Mouse (Mus musculus) forebrain, embryonic 13.5 days (tissue): Measurements from ENCODE around the gene Tshz2. TPM values are rescaled to one million over a fixed set of nuclear protein-coding genes. Genes with fewer than 3 reads are reported as not detected.
"Not testable (repeated sequence)": the region's sequence is repeated elsewhere in the genome, so short reads cannot be mapped to it uniquely, and the experiment has no call there.

Experiments used
- ATAC-seq: fragments of 200-750 bp; cut with Nextera tagmentation; 2 replicates; pipeline ENCODE4 v1.8.0; 2017
- H3K27ac ChIP-seq: fragments of 300-500 bp; sonication (generic); 2 replicates; pipeline ENCODE4 v1.5.1; 2015; ENCODE audit warnings: inconsistent platforms, mild to moderate bottlenecking, moderate library complexity
- H3K27me3 ChIP-seq: fragments of 300-500 bp; sonication (generic); 2 replicates; pipeline ENCODE4 v1.6.1; 2015; ENCODE audit warnings: mild to moderate bottlenecking, inconsistent platforms
- H3K36me3 ChIP-seq: fragments of 300-500 bp; sonication (generic); 2 replicates; pipeline ENCODE4 v1.6.1; 2015; ENCODE audit warnings: mild to moderate bottlenecking, inconsistent platforms; ENCODE audit not compliant: poor library complexity, severe bottlenecking
- H3K4me1 ChIP-seq: fragments of 300-500 bp; sonication (generic); 2 replicates; pipeline ENCODE4 v1.6.1; 2015; ENCODE audit warnings: inconsistent platforms
- H3K4me2 ChIP-seq: fragments of 300-500 bp; sonication (generic); 2 replicates; pipeline ENCODE4 v1.6.1; 2015; ENCODE audit warnings: inconsistent platforms, mild to moderate bottlenecking, moderate library complexity
- H3K4me3 ChIP-seq: fragments of 300-500 bp; sonication (generic); 2 replicates; pipeline ENCODE4 v1.5.1; 2015; ENCODE audit warnings: mild to moderate bottlenecking, inconsistent platforms
- H3K9ac ChIP-seq: fragments of 300-500 bp; sonication (generic); 2 replicates; pipeline ENCODE4 v1.6.1; 2015; ENCODE audit warnings: mild to moderate bottlenecking, inconsistent platforms
- H3K9me3 ChIP-seq: fragments of 300-500 bp; sonication (generic); replicated peaks from 2 replicates; pipeline ENCODE4 v1.6.1; 2016; ENCODE audit warnings: inconsistent platforms
- WGBS: fragments of 180-500 bp; shearing (Covaris S2); methylation state at CpG from one replicate; pipeline ENCODE4 v1.1.7; 2015; 5-methylcytosine and 5-hydroxymethylcytosine counted together
- polyA plus RNA-seq: library from polyadenylated mRNA; unstranded; fragments of >200 nt; fragmentation: Nextera tagmentation; extraction: Ambion mirVana; gene quantifications from 2 replicates; pipeline ENCODE4 v1.2.1, GENCODE M21; 2015

Gene Tshz2
- polyA plus RNA-seq, result 8.7 and 9.8 TPM in 2 replicates

DNA sequence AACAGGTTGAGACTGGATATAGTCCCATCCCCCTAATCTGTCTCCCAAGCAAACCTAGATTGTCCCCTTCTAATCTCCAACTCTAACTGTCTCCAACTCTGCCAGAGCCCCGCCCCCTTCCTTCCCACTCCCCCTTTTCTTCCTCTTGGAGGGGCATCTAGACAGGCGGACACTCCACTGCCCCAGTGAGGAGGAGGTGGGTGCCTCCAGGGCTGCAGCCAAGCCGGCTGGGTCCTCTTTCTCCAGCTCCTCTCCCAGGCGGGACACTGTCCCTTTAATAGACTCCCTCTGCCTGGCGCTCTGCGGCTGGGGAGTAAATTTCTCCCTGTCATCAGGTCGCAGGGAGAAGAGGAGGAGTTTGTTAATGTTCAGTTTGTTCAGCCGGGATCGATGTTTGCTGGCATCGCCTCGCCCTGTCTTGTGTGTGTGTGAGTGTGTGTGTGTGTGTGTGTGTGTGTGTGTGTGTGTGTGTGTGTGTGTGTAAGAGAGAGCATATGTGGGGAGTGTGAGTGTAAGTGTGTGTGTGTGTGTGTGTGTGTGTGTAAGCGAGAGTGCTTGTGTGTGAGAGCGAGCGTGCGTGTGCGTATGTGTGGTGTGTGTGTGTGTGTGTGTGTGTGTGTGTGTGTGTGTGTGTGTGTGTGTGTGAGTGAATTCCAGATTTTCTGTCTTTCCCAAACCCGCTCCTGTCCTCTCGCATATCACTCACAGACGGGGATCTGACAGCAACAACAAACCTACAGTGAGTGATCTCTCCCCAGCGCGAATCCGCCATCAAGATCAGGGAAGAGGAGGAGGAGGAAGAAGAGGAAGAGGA, at the start of gene Tshz2:
Gene Tshz2 (plus strand): TSS at position 676 of the 814 bp plus-strand sequence.
- ATAC-seq, result peak; percentile 73
- Histone ChIP-seq H3K36me3 (no peaks in the 10 kb centered on the region), H3K9ac (peak within 1 kb of the TSS; percentile 84), H3K27ac (peak within 1 kb of the TSS; percentile 44; the same call in 1 of the 2 replicates), H3K4me1 (peaks cover 15% of the 10 kb centered on the region), H3K4me3 (peak within 1 kb of the TSS; percentile 65), H3K27me3 (peaks cover 6% of the 10 kb centered on the region; the same call in 1 of the 2 replicates), H3K9me3 (no peaks in the 10 kb centered on the region), H3K4me2 (peak within 1 kb of the TSS; percentile 99)
- 1% methylated on average over 19 of the region's 22 CpGs for WGBS

DNA sequence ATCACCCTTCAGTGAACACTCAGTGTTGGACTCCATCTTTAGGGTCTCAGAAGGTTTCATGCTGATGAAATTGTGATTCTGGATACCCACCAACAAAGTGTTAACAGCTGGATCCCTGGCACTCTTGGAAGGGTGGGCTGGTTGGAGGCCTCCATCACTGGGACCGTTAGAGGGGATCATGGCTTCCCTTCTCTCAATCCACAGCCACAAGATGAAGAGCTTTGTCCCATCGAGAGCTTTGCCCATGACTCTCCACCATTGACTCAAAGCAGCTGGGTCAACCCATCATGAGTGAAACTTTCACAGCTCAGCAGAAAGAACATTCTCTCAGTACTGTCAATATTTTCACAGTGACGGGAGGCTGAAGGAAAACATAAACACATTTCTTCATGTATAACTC, 49.3 kb upstream of the Tshz2 start:
- WGBS, result 89% methylated on average over 3 of the region's 3 CpGs
- no peak overlapping the region for H3K4me2 ChIP-seq
- no peak for ATAC-seq

DNA sequence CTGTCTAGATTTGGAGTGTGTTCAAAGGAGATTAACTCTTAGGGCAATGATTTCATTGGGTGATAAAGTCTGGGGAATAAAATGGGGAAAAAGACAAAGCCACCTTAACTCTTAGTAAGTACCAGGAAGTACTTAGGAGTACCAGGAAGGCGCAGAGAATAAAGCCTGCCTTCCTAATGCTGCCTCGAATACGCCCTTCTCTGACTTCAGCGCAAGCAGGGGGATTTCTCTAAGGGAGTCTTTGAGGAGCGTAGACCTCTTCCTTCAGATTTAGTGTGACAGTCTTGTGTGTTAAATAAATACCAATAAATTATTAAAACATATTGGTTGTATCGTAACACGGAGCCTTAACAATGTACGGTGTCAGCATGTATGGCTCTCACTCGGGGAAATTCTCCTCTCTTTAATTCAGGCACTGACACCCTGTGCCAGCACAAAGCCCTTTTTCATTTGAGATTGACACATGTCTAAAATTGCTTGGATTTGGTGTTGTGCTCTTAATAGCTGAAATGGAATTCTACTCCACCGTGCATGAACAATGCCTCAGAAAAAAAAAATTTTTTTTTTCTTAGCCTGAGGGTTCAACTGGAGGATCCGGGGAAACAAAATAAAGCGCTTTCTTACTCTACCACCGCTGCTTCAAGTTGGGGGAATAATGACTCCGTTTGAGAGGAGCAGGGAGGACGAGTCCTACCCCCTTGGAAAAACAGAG, 47.9 kb upstream of the Tshz2 start:
- H3K4me1 ChIP-seq, result peaks cover 13% of the 10 kb centered on the region
- ATAC-seq, result 0 out of 2 replicates have a peak, but pooled peaks have one; percentile 33
- H3K27ac ChIP-seq, result peak overlapping the region; percentile 31; the same call in 1 of the 2 replicates
- H3K4me2 ChIP-seq, result no peak overlapping the region
- no peaks in the 10 kb centered on the region for H3K27me3 ChIP-seq
- no peak overlapping the region for H3K4me3 ChIP-seq
- no peaks in the 10 kb centered on the region for H3K9me3 ChIP-seq
- H3K9ac ChIP-seq, result no peak overlapping the region
- H3K36me3 ChIP-seq, result no peaks in the 10 kb centered on the region
- WGBS, result 37% methylated on average over 15 of the region's 15 CpGs

More for the DNA sequence above, 49.3 kb upstream of the Tshz2 start:
- Histone ChIP-seq H3K9me3 (no peaks in the 10 kb centered on the region), H3K36me3 (no peaks in the 10 kb centered on the region), H3K27ac (no peak overlapping the region), H3K27me3 (no peaks in the 10 kb centered on the region), H3K4me3 (no peak overlapping the region), H3K4me1 (peaks cover 13% of the 10 kb centered on the region), H3K9ac (no peak overlapping the region)

DNA sequence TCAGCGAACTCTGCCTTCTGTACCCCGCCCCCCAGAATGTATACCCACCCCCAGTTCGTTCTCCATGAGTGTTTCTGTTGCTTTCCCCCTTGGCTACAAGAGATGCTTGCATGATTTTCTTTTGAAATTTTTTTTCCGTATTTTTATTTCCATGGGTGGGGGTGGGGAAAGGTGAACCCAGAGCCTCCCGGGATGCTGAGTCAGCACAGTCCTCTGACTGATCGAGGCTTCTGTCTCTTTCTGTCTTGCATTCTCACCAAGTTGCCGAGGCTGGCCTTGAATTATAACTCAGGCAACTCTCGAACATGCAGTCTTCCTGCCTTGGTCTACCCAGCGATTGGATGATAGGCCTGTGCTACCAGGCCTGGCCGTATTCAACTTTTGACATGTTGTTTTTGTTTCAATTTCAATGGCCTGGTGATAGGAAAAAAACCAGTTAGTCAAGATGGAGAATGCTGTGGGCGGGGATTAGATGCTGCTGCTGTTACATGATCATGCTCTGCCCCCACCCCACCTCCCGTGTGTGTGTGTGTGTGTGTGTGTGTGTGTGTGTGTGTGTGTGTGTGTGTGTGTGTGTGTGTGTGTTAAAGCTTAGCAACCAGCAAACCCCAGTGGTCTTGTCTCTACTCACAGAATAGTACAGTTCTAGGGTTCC, 47.1 kb upstream of the Tshz2 start:
- no peaks in the 10 kb centered on the region for H3K9me3 ChIP-seq
- peaks cover 13% of the 10 kb centered on the region for H3K4me1 ChIP-seq
- no peak overlapping the region for H3K27ac ChIP-seq
- H3K4me2 ChIP-seq, result no peak overlapping the region
- no peak overlapping the region for H3K4me3 ChIP-seq
- 82% methylated on average over 12 of the region's 12 CpGs for WGBS
- H3K9ac ChIP-seq, result no peak overlapping the region
- H3K27me3 ChIP-seq, result no peaks in the 10 kb centered on the region
- no peaks in the 10 kb centered on the region for H3K36me3 ChIP-seq
- no peak for ATAC-seq

DNA sequence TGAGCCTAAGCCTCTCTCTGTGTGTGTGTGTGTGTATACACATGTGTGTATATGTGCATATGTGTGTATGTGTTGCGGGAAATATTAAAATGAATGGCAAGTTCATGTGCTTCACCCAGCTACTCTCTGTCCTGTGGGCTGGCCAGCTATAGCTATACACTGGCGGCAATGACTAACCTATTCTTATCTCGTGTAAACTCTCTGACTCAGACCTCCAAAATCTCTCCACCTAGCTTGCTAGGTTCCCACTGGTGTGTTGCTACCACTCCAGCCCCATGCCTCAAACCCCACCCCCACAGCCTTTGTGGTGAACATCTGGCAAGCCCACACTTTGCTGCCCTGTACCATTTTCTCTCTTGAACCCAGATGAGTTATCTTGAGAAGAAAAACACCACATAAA, 46.1 kb upstream of the Tshz2 start:
- no peak overlapping the region for H3K9ac ChIP-seq
- H3K9me3 ChIP-seq, result no peaks in the 10 kb centered on the region
- H3K27ac ChIP-seq, result no peak overlapping the region
- H3K36me3 ChIP-seq, result no peaks in the 10 kb centered on the region
- no peak overlapping the region for H3K4me3 ChIP-seq
- no peaks in the 10 kb centered on the region for H3K27me3 ChIP-seq
- peaks cover 13% of the 10 kb centered on the region for H3K4me1 ChIP-seq
- 77% methylated on average over 3 of the region's 3 CpGs for WGBS
- H3K4me2 ChIP-seq, result no peak overlapping the region
- no peak for ATAC-seq

DNA sequence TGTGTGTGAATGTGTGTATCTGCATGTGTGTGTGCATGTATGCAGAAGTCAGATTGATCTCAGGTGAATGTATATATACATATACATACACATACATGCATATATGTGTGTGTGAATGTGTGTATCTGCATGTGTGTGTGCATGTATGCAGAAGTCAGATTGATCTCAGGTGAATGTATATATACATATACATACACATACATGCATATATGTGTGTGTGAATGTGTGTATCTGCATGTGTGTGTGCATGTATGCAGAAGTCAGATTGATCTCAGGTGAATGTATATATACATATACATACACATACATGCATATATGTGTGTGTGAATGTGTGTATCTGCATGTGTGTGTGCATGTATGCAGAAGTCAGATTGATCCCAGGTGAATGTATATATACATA, 45.2 kb upstream of the Tshz2 start, which contains the start of gene Gm11011:
Gene Gm11011 (minus strand): TSS at position 101 of the 400 bp plus-strand sequence.
- not testable (repeated sequence) for H3K36me3 ChIP-seq, H3K4me3 ChIP-seq, H3K27ac ChIP-seq, H3K4me2 ChIP-seq, H3K27me3 ChIP-seq, H3K9ac ChIP-seq, H3K9me3 ChIP-seq, ATAC-seq
- H3K4me1 ChIP-seq, result peaks cover 13% of the 10 kb centered on the region

DNA sequence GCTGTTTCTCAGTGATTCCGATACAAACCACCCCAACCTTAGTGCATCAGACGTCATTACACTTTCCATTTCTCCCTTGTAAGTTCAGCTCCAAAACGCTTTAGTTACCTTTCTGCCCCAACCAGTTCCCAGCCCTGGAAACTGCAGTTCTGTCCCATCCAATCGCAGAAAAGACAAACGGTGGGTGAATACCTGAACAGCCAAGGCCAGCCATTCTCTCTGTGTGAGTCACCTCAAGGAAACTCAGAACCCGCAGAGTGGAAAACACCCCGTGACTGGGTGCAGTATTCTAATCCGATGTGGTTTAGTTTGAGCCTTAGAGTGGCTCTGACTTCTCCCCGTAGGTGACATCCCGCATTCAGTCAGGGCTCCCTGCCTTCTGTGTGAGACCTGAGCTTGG, 43.1 kb upstream of the Tshz2 start:
- no peak for ATAC-seq
- H3K4me1 ChIP-seq, result peaks cover 15% of the 10 kb centered on the region
- no peaks in the 10 kb centered on the region for H3K9me3 ChIP-seq
- no peak overlapping the region for H3K9ac ChIP-seq
- no peaks in the 10 kb centered on the region for H3K36me3 ChIP-seq
- H3K27ac ChIP-seq, result no peak overlapping the region
- WGBS, result 94% methylated on average over 10 of the region's 10 CpGs
- no peak overlapping the region for H3K4me3 ChIP-seq
- no peaks in the 10 kb centered on the region for H3K27me3 ChIP-seq
- no peak overlapping the region for H3K4me2 ChIP-seq

DNA sequence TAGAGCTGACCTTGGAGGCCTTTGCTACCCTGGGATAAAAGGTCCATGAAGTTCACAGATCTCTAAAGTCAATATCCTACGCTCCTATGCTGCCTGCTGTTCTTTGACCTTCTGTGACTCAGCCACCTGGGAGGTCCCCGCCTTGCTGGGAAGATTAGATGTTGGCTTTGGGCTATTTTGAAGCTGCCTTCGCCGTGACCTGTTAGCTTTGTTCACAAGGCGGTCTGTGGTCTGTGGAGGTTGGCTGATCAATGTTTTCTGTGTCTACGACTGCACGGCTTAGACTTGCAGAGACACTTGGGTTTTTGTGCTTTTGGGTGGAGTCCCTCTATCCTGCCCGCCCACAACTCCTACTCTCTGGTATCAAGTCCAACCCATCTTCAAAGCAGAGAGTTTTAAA, 42.4 kb upstream of the Tshz2 start:
- H3K27ac ChIP-seq, result no peak overlapping the region
- H3K4me3 ChIP-seq, result no peak overlapping the region
- peaks cover 9% of the 10 kb centered on the region for H3K4me1 ChIP-seq
- no peaks in the 10 kb centered on the region for H3K36me3 ChIP-seq
- no peaks in the 10 kb centered on the region for H3K27me3 ChIP-seq
- WGBS, result 90% methylated on average over 8 of the region's 8 CpGs
- no peak overlapping the region for H3K9ac ChIP-seq
- H3K9me3 ChIP-seq, result no peaks in the 10 kb centered on the region
- no peak for ATAC-seq
- H3K4me2 ChIP-seq, result no peak overlapping the region

DNA sequence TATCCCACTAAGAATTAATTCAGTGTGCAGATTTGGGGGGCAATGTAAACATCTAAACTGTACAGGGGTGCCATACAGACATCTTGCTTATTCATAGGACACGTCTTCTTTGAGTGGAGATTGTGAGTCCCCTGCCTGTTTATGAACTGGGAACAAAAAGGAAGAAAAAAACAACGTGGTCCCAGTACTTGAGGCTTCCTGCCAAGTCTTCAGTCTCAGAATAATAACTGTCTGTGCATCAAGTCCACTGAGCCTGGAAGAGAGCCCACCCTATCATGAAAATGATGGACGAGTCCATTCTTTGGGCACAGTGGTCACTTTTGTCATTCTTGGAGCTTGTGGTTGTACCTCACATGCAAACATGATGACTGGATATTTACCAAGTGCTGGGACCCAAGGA, 39.1 kb upstream of the Tshz2 start:
- no peaks in the 10 kb centered on the region for H3K27me3 ChIP-seq
- no peaks in the 10 kb centered on the region for H3K36me3 ChIP-seq
- H3K4me3 ChIP-seq, result no peak overlapping the region
- ATAC-seq, result no peak
- H3K4me1 ChIP-seq, result peaks cover 19% of the 10 kb centered on the region
- H3K27ac ChIP-seq, result no peak overlapping the region
- no peak overlapping the region for H3K4me2 ChIP-seq
- H3K9me3 ChIP-seq, result no peaks in the 10 kb centered on the region
- 41% methylated on average over 3 of the region's 3 CpGs for WGBS
- H3K9ac ChIP-seq, result no peak overlapping the region

DNA sequence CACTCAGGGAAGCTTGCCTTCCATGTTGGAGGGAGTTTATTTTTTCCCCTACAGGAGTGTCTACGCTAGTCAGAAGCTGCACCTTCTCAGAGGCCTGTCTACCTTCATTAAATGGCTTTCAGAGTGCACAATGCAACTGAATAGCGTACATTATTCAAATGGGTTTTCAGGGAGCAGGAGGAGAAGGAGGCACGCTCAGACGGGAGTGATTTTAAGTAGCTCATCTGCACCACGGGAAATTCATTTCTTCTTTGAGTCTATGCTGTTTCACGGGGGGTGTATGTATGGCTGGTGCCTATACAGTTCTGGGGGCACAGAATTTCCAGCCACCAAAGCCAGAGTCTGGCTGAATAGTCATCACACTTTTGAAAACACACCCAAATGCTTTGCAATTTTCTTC, 35.5 kb upstream of the Tshz2 start:
- H3K36me3 ChIP-seq, result no peaks in the 10 kb centered on the region
- no peak overlapping the region for H3K9ac ChIP-seq
- peaks cover 36% of the 10 kb centered on the region for H3K4me1 ChIP-seq
- WGBS, result 21% methylated on average over 6 of the region's 6 CpGs
- ATAC-seq, result no peak
- no peak overlapping the region for H3K27ac ChIP-seq
- no peaks in the 10 kb centered on the region for H3K27me3 ChIP-seq
- H3K9me3 ChIP-seq, result no peaks in the 10 kb centered on the region
- no peak overlapping the region for H3K4me2 ChIP-seq
- H3K4me3 ChIP-seq, result no peak overlapping the region

DNA sequence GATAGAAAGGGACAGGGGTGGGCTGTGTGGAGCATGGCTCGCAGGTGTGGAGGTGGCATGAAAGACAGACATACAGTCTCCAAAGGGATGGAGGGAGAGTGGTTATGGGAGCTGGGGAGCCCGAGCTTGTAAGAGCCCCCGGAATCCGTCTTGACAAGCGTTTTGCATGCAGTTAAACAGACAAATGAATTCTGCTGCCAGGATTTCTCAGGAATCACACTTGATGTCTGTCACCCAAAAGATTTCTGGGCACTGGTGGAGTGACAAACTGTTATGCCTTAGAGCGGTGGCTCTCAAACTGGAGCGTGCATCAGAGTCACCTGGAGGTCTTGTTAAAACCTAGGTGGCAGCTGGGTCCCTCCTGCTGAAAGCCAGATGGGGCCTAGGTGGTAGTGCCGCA, 34.8 kb upstream of the Tshz2 start:
- no peak overlapping the region for H3K4me3 ChIP-seq
- no peak overlapping the region for H3K27ac ChIP-seq
- H3K36me3 ChIP-seq, result no peaks in the 10 kb centered on the region
- H3K9ac ChIP-seq, result no peak overlapping the region
- H3K27me3 ChIP-seq, result no peaks in the 10 kb centered on the region
- no peak for ATAC-seq
- 65% methylated on average over 8 of the region's 8 CpGs for WGBS
- H3K9me3 ChIP-seq, result no peaks in the 10 kb centered on the region
- H3K4me1 ChIP-seq, result peaks cover 36% of the 10 kb centered on the region
- H3K4me2 ChIP-seq, result no peak overlapping the region

DNA sequence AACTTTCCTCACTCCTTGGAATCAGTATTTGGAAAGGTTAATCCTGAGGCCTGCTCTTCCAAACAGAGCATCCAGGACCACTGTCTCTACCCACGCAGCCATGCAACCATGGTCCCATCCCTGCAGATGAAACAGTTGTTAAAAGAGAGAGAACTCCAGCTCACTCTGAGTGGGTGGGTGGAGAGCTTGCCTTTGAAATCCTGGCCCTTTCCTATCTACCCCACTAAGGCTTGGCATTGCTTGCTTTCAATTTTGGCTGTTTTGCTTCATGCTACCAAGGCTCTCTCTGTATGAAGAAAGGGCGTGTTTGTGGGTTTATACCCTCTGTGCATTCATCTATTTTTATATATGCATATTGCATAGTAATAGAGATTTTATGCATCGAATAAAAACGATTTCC, 33.2 kb upstream of the Tshz2 start:
- Histone ChIP-seq H3K27ac (0 out of 2 replicates have a peak overlapping the region, but pooled peaks have one; percentile 35), H3K9ac (no peak overlapping the region), H3K4me3 (no peak overlapping the region), H3K36me3 (no peaks in the 10 kb centered on the region), H3K9me3 (no peaks in the 10 kb centered on the region), H3K4me2 (no peak overlapping the region), H3K27me3 (no peaks in the 10 kb centered on the region; the same call in 1 of the 2 replicates), H3K4me1 (peaks cover 31% of the 10 kb centered on the region)
- no peak for ATAC-seq
- 84% methylated on average over 4 of the region's 4 CpGs for WGBS
